ENCODE assay signal across 16 mouse cellular contexts in genomic region chr12:33086151-33086550, GRCm38 (mm10). TPM values are rescaled to one million over a fixed set of nuclear protein-coding genes. Genes with fewer than 3 reads are reported as not detected.
DNase-seq lines count a peak whose midpoint lies in the region; ATAC-seq and TF ChIP-seq lines count a peak whose summit lies in the region.
"Had no signal": no experiment of that assay in that cellular context is flagged by ENCODE, and none has a peak within 500 bp of the region (broad histone marks: within the 10 kb centered on the region; RNA-seq: fewer than 3 reads in every experiment).

No protein-coding gene starts in this region.

- no peak overlapping the region for H3K27ac ChIP-seq in forebrain, embryonic 14.5 days (ENCODE audit: low read depth, low read length)
- no peak overlapping the region for H3K27ac ChIP-seq in hindbrain, embryonic 16.5 days (ENCODE audit: low read depth, low read length)
- H3K27ac ChIP-seq in midbrain, postnatal 0 days (ENCODE audit: low read depth, low read length), result no peak overlapping the region
- no peak overlapping the region for H3K27ac ChIP-seq in heart, embryonic 12.5 days (ENCODE audit: poor library complexity, severe bottlenecking)
- H3K27ac ChIP-seq in intestine, embryonic 16.5 days (ENCODE audit: low read length), result no peak overlapping the region
- H3K27ac ChIP-seq: liver, embryonic 13.5 days; stomach, embryonic 15.5 days had no signal

- H3K4me3 ChIP-seq in forebrain, embryonic 14.5 days (ENCODE audit: low read depth, low read length), result no peak overlapping the region
- no peak overlapping the region for H3K4me3 ChIP-seq in hindbrain, embryonic 16.5 days (ENCODE audit: low read length)
- no peak overlapping the region for H3K4me3 ChIP-seq in midbrain, postnatal 0 days (ENCODE audit: low read depth, low read length)
- H3K4me3 ChIP-seq in heart, embryonic 12.5 days, result no peak overlapping the region
- H3K4me3 ChIP-seq in intestine, embryonic 16.5 days (ENCODE audit: low read length), result no peak overlapping the region
- H3K4me3 ChIP-seq: liver, embryonic 13.5 days; stomach, embryonic 15.5 days had no signal

- peaks cover 5% of the 10 kb centered on the region for H3K4me1 ChIP-seq in forebrain, embryonic 14.5 days (ENCODE audit: control insufficient read depth, insufficient read depth, low read length)
- 0 out of 2 replicates have a peak, but pooled peaks cover 3% of the 10 kb centered on the region for H3K4me1 ChIP-seq in hindbrain, embryonic 16.5 days (ENCODE audit: control insufficient read depth, insufficient read depth, low read depth, low read length)
- H3K4me1 ChIP-seq in midbrain, postnatal 0 days (ENCODE audit: insufficient read depth, low read length), result peaks cover 5% of the 10 kb centered on the region; the same call in 1 of the 2 replicates
- peaks cover 12% of the 10 kb centered on the region for H3K4me1 ChIP-seq in heart, embryonic 12.5 days (replicated peaks)
- peaks cover 3% of the 10 kb centered on the region; the same call in 1 of the 2 replicates for H3K4me1 ChIP-seq in intestine, embryonic 16.5 days (ENCODE audit: control insufficient read depth, insufficient read depth, low read length)
- H3K4me1 ChIP-seq: liver, embryonic 13.5 days; stomach, embryonic 15.5 days had no signal

- no peak overlapping the region for H3K4me2 ChIP-seq in forebrain, embryonic 14.5 days (ENCODE audit: low read length)
- H3K4me2 ChIP-seq in hindbrain, embryonic 16.5 days (ENCODE audit: low read length), result no peak overlapping the region
- H3K4me2 ChIP-seq in midbrain, postnatal 0 days (ENCODE audit: low read depth, low read length, poor library complexity, severe bottlenecking), result no peak overlapping the region
- H3K4me2 ChIP-seq in heart, embryonic 12.5 days, result no peak overlapping the region
- no peak overlapping the region for H3K4me2 ChIP-seq in intestine, embryonic 16.5 days (ENCODE audit: low read depth, low read length)
- H3K4me2 ChIP-seq: liver, embryonic 13.5 days; stomach, embryonic 15.5 days had no signal

- peak; percentile 44 for ATAC-seq in forebrain, embryonic 14.5 days
- ATAC-seq in hindbrain, embryonic 16.5 days, result peak; percentile 69
- ATAC-seq in midbrain, postnatal 0 days (ENCODE audit: low FRiP score), result 0 out of 2 replicates have a peak, but pooled peaks have one; percentile 53
- ATAC-seq in heart, embryonic 12.5 days (ENCODE audit: insufficient number of reproducible peaks, low FRiP score), result no peak
- ATAC-seq in intestine, embryonic 16.5 days, result no peak

- no peaks in the 10 kb centered on the region for H3K36me3 ChIP-seq in forebrain, embryonic 14.5 days (ENCODE audit: control insufficient read depth, insufficient read depth, low read length)
- no peaks in the 10 kb centered on the region for H3K36me3 ChIP-seq in hindbrain, embryonic 16.5 days (ENCODE audit: control insufficient read depth, insufficient read depth, low read length)
- H3K36me3 ChIP-seq in midbrain, postnatal 0 days (ENCODE audit: insufficient read depth, low read length), result no peaks in the 10 kb centered on the region
- H3K36me3 ChIP-seq in heart, embryonic 12.5 days, result no peaks in the 10 kb centered on the region
- no peaks in the 10 kb centered on the region for H3K36me3 ChIP-seq in intestine, embryonic 16.5 days (ENCODE audit: control insufficient read depth, insufficient read depth, low read length)
- H3K36me3 ChIP-seq: G1E; liver, embryonic 13.5 days; stomach, embryonic 15.5 days had no signal

- peak; percentile 65 for DNase-seq in embryo, embryonic 10.5 days (ENCODE audit: low spot score)
- DNase-seq in forebrain, embryonic 14.5 days (ENCODE audit: low spot score), result peak; percentile 69
- DNase-seq in midbrain, postnatal 0 days (ENCODE audit: low spot score), result peak; percentile 74
- no peak for DNase-seq in T-cell, adult 2 months (ENCODE audit: low spot score)
- DNase-seq in right cerebral cortex, postnatal 14 days, result no peak
- DNase-seq: cerebellum, adult 18-20 months; gastrocnemius, postnatal 25 days; liver, embryonic 13.5 days; lung, postnatal 10 days; thymus, postnatal 25 days had no signal

- 7% methylated on average over 5 of the region's 5 CpGs for WGBS in forebrain, embryonic 14.5 days
- 11% methylated on average over 5 of the region's 5 CpGs for WGBS in hindbrain, embryonic 16.5 days
- 13% methylated on average over 5 of the region's 5 CpGs for WGBS in midbrain, postnatal 0 days
- WGBS in heart, embryonic 12.5 days, result 64% methylated on average over 5 of the region's 5 CpGs
- WGBS in intestine, embryonic 16.5 days, result 55% methylated on average over 5 of the region's 5 CpGs

- no peaks in the 10 kb centered on the region for H3K27me3 ChIP-seq in forebrain, embryonic 14.5 days (replicated peaks; ENCODE audit: control insufficient read depth, insufficient read depth, low read length)
- H3K27me3 ChIP-seq in hindbrain, embryonic 16.5 days (replicated peaks; ENCODE audit: control insufficient read depth, insufficient read depth, low read length), result no peaks in the 10 kb centered on the region
- H3K27me3 ChIP-seq in midbrain, postnatal 0 days (ENCODE audit: insufficient read depth, low read length), result 0 out of 2 replicates have a peak, but pooled peaks cover 2% of the 10 kb centered on the region
- H3K27me3 ChIP-seq in heart, embryonic 12.5 days (replicated peaks), result peaks cover 11% of the 10 kb centered on the region
- no peaks in the 10 kb centered on the region for H3K27me3 ChIP-seq in intestine, embryonic 16.5 days (replicated peaks; ENCODE audit: control insufficient read depth, insufficient read depth, low read length)
- H3K27me3 ChIP-seq: stomach, embryonic 15.5 days had no signal

- H3K9me3 ChIP-seq in forebrain, embryonic 14.5 days (replicated peaks; ENCODE audit: control insufficient read depth, low read length), result no peaks in the 10 kb centered on the region
- no peaks in the 10 kb centered on the region for H3K9me3 ChIP-seq in hindbrain, embryonic 16.5 days (ENCODE audit: control insufficient read depth, low read length)
- no peaks in the 10 kb centered on the region for H3K9me3 ChIP-seq in midbrain, postnatal 0 days (ENCODE audit: low read length)
- H3K9me3 ChIP-seq in heart, embryonic 12.5 days (replicated peaks), result no peaks in the 10 kb centered on the region
- H3K9me3 ChIP-seq in intestine, embryonic 16.5 days (ENCODE audit: control insufficient read depth, low read length), result no peaks in the 10 kb centered on the region
- H3K9me3 ChIP-seq: G1E; liver, embryonic 13.5 days; stomach, embryonic 15.5 days had no signal

- TF ChIP-seq CTCF in midbrain, postnatal 0 days (IDR thresholded peaks at IDR 0.05), result no peak

- no peak overlapping the region for H3K9ac ChIP-seq in forebrain, embryonic 14.5 days (ENCODE audit: low read length)
- no peak overlapping the region for H3K9ac ChIP-seq in hindbrain, embryonic 16.5 days (ENCODE audit: low read depth, low read length)
- no peak overlapping the region for H3K9ac ChIP-seq in midbrain, postnatal 0 days (replicated peaks; ENCODE audit: low read length, poor library complexity, severe bottlenecking)
- no peak overlapping the region for H3K9ac ChIP-seq in heart, embryonic 12.5 days
- no peak overlapping the region for H3K9ac ChIP-seq in intestine, embryonic 16.5 days (ENCODE audit: low read depth, low read length)
- H3K9ac ChIP-seq: liver, embryonic 13.5 days; stomach, embryonic 15.5 days had no signal

RNA-seq across cellular contexts. Expression of gene Cdhr3, which starts 6.5 kb away (rescaled TPM):
- polyA plus RNA-seq in forebrain, embryonic 14.5 days (2014; fragmentation: Nextera tagmentation; extraction: Ambion mirVana), result 0.08 and 0.16 TPM in 2 replicates
- 0.25 and 0.40 TPM in 2 replicates for polyA plus RNA-seq in hindbrain, embryonic 16.5 days (2015; fragmentation: Nextera tagmentation; extraction: Ambion mirVana)
- total RNA-seq in midbrain, postnatal 0 days (2014; rRNA removed), result 0.42 and 0.55 TPM in 2 replicates
- 0.72 and 1.0 TPM in 2 replicates for polyA plus RNA-seq in midbrain, postnatal 0 days (2015; fragmentation: Nextera tagmentation; extraction: Ambion mirVana)
- 0.10 and 0.18 TPM in 2 replicates for polyA plus RNA-seq in heart, embryonic 12.5 days (2016; fragmentation: Nextera tagmentation; extraction: Ambion mirVana)
- 0.04 and 0.15 TPM in 2 replicates for polyA plus RNA-seq in intestine, embryonic 16.5 days (2015; fragmentation: Nextera tagmentation; extraction: Ambion mirVana)
- polyA plus RNA-seq: G1E; liver, embryonic 13.5 days; small intestine, adult 2 months had no signal

Comparison
In these comparisons a context has a peak if more than half of its experiments do, and no peak if none do; other contexts are left out.
1. DNase-seq: peak in embryo, embryonic 10.5 days (single experiment), forebrain, embryonic 14.5 days (single experiment) and midbrain, postnatal 0 days (single experiment); none in T-cell, adult 2 months (single experiment) and right cerebral cortex, postnatal 14 days (single experiment).
2. ATAC-seq: peak in forebrain, embryonic 14.5 days (single experiment), hindbrain, embryonic 16.5 days (single experiment) and midbrain, postnatal 0 days (single experiment); none in heart, embryonic 12.5 days (single experiment) and intestine, embryonic 16.5 days (single experiment).